Mouse (Mus musculus) heart, embryonic 13.5 days (tissue): Measurements from ENCODE around the gene Tacr2. TPM values are rescaled to one million over a fixed set of nuclear protein-coding genes. Genes with fewer than 3 reads are reported as not detected.

Experiments
- ATAC-seq: fragments of 200-750 bp; cut with Nextera tagmentation; 2 replicates; pipeline ENCODE4 v1.8.0; 2017; ENCODE audit warnings: moderate TSS enrichment; ENCODE audit not compliant: insufficient number of reproducible peaks, low FRiP score, low TSS enrichment; ENCODE audit errors: extremely low read depth
- H3K27ac ChIP-seq: fragments of 300-500 bp; sonication (generic); replicated peaks from 2 replicates; pipeline ENCODE4 v1.5.1; 2015; ENCODE audit warnings: moderate library complexity, mild to moderate bottlenecking, inconsistent platforms
- H3K27me3 ChIP-seq: fragments of 300-500 bp; sonication (generic); replicated peaks from 2 replicates; pipeline ENCODE4 v1.6.1; 2015; ENCODE audit warnings: mild to moderate bottlenecking, inconsistent platforms
- H3K36me3 ChIP-seq: fragments of 300-500 bp; sonication (generic); 2 replicates; pipeline ENCODE4 v1.6.1; 2015; ENCODE audit warnings: mild to moderate bottlenecking, inconsistent platforms
- H3K4me1 ChIP-seq: fragments of 300-500 bp; sonication (generic); 2 replicates; pipeline ENCODE4 v1.6.1; 2015; ENCODE audit warnings: inconsistent platforms
- H3K4me2 ChIP-seq: fragments of 300-500 bp; sonication (generic); 2 replicates; pipeline ENCODE4 v1.6.1; 2015; ENCODE audit warnings: inconsistent platforms, mild to moderate bottlenecking, moderate library complexity
- H3K4me3 ChIP-seq: fragments of 300-500 bp; sonication (generic); 2 replicates; pipeline ENCODE4 v1.5.1; 2015; ENCODE audit warnings: moderate library complexity, mild to moderate bottlenecking, inconsistent platforms
- H3K9ac ChIP-seq: fragments of 300-500 bp; sonication (generic); 2 replicates; pipeline ENCODE4 v1.6.1; 2015; ENCODE audit warnings: inconsistent platforms, mild to moderate bottlenecking, moderate library complexity
- H3K9me3 ChIP-seq: fragments of 300-500 bp; sonication (generic); 2 replicates; pipeline ENCODE4 v1.6.1; 2016; ENCODE audit warnings: inconsistent platforms
- WGBS: fragments of 180-500 bp; shearing (Covaris S2); methylation state at CpG from one replicate; pipeline ENCODE4 v1.1.7; 2015; ENCODE audit warnings: mixed read lengths; 5-methylcytosine and 5-hydroxymethylcytosine counted together
- polyA plus RNA-seq: library from polyadenylated mRNA; unstranded; fragments of >200 nt; fragmentation: Nextera tagmentation; extraction: Ambion mirVana; gene quantifications from 2 replicates; pipeline ENCODE4 v1.2.1, GENCODE M21; 2015

The Tacr2 gene
- polyA plus RNA-seq, 1 experiment from 2014 or later: not detected

DNA sequence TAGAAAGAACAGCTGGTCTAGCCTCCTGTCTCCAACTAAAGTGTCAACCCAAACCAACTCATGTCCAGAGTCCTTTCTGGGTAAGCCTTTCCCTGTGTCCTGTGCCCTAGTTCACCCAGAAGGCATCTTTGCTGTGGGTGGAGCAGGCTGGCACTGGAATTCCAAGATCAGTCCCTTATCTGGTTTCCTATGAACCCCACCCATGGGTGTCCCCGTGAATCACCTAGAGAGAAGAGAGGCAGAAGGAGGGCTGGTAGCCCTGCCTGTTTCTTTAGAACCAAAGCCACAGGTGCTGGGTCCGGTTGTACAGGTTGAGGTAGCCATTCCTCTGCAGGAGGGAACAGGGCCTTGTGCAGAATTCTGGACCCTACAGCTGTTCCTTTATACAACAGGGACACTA lies 30.6 kb upstream of the Tacr2 start:
- Histone ChIP-seq H3K36me3 (no peaks in the 10 kb centered on the region), H3K9ac (no peak overlapping the region), H3K4me3 (no peak overlapping the region), H3K4me2 (no peak overlapping the region), H3K27ac (no peak overlapping the region), H3K27me3 (no peaks in the 10 kb centered on the region), H3K9me3 (no peaks in the 10 kb centered on the region), H3K4me1 (peaks cover 9% of the 10 kb centered on the region)
- ATAC-seq: no peak
- 63% methylated on average over 2 of the region's 2 CpGs for WGBS

DNA sequence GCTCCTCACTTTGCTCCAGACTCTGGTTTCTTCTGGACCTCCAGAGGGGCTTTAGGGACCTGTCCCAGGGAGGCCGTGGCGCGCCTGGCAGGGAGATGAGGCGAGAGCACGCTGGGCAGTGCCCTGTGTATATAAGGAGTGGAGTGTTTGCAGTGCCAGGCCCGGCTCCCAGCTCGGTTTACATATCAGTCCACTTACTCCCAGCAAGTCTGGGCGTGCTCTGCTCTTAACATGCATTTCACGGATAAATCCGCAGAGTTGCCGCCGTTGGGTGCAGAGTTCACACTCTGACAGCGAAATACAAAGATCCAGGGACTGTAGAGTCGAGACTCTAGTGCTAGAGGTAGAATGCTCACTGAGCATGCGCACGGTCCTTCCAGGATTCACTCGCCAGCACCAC lies 29.5 kb upstream of the Tacr2 start:
- Histone ChIP-seq H3K36me3 (no peaks in the 10 kb centered on the region), H3K27me3 (no peaks in the 10 kb centered on the region), H3K27ac (no peak overlapping the region), H3K9ac (no peak overlapping the region), H3K4me3 (no peak overlapping the region), H3K4me1 (0 out of 2 replicates have a peak, but pooled peaks cover 4% of the 10 kb centered on the region), H3K9me3 (no peaks in the 10 kb centered on the region), H3K4me2 (no peak overlapping the region)
- 82% methylated on average over 17 of the region's 17 CpGs for WGBS
- no peak for ATAC-seq

DNA sequence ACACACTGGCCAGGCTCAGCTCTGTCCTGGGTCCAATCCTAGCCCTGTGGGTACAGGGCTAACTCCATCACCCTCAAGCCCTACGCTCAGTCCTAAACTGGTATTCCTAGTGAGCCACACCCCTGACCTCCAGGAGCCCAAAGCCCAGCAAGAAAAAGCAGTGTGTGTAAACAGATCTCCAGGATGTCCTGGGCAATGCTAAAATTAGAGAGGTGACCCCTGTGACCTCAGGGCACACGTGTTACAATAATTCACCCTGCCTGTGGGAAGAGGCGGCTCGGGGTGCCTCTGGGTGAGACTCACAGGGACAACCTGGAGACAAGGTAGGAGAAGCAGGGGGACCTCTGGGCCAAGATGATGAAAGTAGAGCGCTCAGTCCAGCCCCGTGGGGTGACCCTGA lies 28.0 kb upstream of the Tacr2 start:
- Histone ChIP-seq H3K9me3 (no peaks in the 10 kb centered on the region), H3K27me3 (peaks cover 10% of the 10 kb centered on the region), H3K27ac (no peak overlapping the region), H3K36me3 (no peaks in the 10 kb centered on the region), H3K9ac (no peak overlapping the region), H3K4me2 (no peak overlapping the region), H3K4me1 (0 out of 2 replicates have a peak, but pooled peaks cover 4% of the 10 kb centered on the region), H3K4me3 (no peak overlapping the region)
- ATAC-seq: no peak
- 55% methylated on average over 6 of the region's 6 CpGs for WGBS

DNA sequence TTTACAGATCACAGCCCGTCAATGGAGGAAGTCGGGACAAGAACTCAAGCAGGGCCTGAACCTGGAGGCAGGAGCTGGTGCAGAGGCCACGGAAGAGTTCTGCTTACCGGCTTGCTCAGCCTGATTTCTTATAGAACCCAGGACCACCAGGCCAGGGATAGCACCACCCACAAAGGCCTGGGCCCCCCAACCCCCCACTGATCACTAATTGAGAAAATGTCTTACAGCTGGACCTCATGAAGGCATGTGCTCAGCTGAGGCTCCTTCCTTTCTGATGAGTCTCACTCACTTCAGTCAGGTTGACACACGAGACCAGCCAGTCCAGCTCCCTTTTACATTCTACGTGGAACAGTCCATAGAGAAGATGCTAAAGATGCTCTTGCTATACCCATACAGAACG lies 26.4 kb upstream of the Tacr2 start:
- H3K4me1 ChIP-seq: peaks cover 9% of the 10 kb centered on the region; the same call in 1 of the 2 replicates
- H3K4me2 ChIP-seq: no peak overlapping the region
- no peaks in the 10 kb centered on the region for H3K9me3 ChIP-seq
- H3K9ac ChIP-seq: no peak overlapping the region
- no peak for ATAC-seq
- no peak overlapping the region for H3K27ac ChIP-seq
- no peaks in the 10 kb centered on the region for H3K36me3 ChIP-seq
- peaks cover 15% of the 10 kb centered on the region for H3K27me3 ChIP-seq
- no peak overlapping the region for H3K4me3 ChIP-seq
- WGBS: 73% methylated on average over 7 of the region's 7 CpGs

DNA sequence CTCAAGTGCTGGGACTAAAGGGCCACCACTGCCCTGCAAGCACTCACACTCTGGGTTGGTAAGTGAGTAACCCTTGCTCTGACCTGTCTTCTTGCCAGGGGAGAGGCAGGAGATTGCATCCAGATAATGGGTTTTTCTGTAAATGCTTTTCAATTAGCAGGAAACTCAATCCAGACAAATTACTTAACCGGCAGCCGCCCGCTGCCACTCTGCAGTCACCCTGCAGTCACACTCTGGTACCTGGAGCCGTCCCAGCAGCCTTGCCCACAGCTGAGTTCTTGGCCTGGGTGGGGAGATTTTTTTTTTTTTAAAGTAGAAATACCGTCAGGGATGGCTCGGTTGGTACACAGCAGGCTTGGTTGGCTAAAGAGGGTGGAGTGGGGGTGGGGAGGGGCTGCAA lies 24.1 kb upstream of the Tacr2 start:
- H3K27ac ChIP-seq: no peak overlapping the region
- no peak overlapping the region for H3K4me3 ChIP-seq
- H3K36me3 ChIP-seq: no peaks in the 10 kb centered on the region
- peaks cover 15% of the 10 kb centered on the region; the same call in 1 of the 2 replicates for H3K4me1 ChIP-seq
- H3K9ac ChIP-seq: no peak overlapping the region
- no peaks in the 10 kb centered on the region for H3K9me3 ChIP-seq
- H3K27me3 ChIP-seq: peaks cover 29% of the 10 kb centered on the region
- no peak for ATAC-seq
- H3K4me2 ChIP-seq: no peak overlapping the region
- 73% methylated on average over 6 of the region's 6 CpGs for WGBS

DNA sequence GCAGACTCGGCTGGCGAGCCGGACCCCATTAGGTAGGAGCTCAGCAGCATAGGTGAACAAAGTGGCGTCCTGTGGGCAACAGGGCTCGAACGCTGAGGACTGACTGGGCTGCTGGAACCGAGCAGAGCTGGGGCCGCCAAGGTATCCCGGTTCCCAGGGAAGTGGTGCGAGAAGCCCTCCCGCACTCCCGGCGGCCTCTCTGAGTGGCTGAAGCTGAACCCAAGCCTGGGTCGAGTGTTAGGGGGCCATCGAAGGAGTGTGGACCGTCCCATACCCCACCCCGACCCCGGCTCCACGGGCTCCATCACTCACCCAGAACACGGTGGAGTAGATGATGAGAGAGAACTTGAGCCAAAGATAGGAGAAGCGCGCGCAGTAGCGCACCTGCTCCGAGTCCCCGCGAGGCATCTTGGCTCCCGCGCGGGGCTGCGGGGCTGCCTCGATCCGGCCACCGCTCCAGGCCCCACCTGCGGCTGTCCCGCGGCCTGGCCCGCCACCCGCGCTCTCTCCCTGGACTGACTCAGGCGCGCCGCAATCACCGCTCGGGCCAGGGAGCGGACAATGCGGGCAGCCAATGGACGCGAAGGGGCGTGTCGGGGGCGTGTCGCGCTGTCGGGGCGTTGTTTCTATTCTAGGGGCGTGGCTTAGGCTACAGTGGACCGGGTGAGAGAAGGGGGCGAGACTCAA lies 21.4 kb upstream of the Tacr2 start, which contains the start of gene Tspan15:
Gene Tspan15, minus strand, starts transcription at position 544 of the 687 bp plus-strand sequence.
- Histone ChIP-seq H3K9me3 (no peaks in the 10 kb centered on the region), H3K4me3 (peak within 1 kb of the TSS; percentile 56), H3K4me2 (peak within 1 kb of the TSS; percentile 78), H3K27me3 (peaks cover 35% of the 10 kb centered on the region), H3K27ac (0 out of 2 replicates have a peak within 1 kb of the TSS, but pooled peaks have one; percentile 8), H3K36me3 (no peaks in the 10 kb centered on the region), H3K4me1 (peaks cover 11% of the 10 kb centered on the region; the same call in 1 of the 2 replicates), H3K9ac (peak within 1 kb of the TSS; percentile 74)
- ATAC-seq: peak; percentile 87
- WGBS: 1% methylated on average over 59 of the region's 59 CpGs

DNA sequence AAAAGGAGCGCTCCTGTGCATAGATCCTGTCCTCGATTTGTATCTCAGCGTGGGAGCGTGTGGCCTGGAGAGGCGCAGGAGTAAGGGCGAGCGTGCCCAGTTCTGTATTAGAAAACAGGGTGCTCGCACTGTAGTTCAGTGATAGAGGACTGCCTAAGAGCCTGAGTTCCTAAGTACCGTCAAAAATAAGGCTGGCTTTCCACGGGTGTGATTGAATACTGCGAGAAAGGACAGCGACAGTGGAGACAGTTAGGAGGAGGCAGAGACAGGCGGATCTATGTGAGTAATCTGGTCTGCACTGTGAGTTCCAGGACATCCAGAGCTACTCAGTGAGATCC lies 20.9 kb upstream of the Tacr2 start:
- peaks cover 35% of the 10 kb centered on the region for H3K27me3 ChIP-seq
- 0 out of 2 replicates have a peak overlapping the region, but pooled peaks have one; percentile 8 for H3K27ac ChIP-seq
- H3K4me2 ChIP-seq: peak overlapping the region; percentile 78
- peaks cover 11% of the 10 kb centered on the region; the same call in 1 of the 2 replicates for H3K4me1 ChIP-seq
- WGBS: 2% methylated on average over 13 of the region's 13 CpGs
- peak overlapping the region; percentile 74 for H3K9ac ChIP-seq
- H3K4me3 ChIP-seq: peak overlapping the region; percentile 56
- no peaks in the 10 kb centered on the region for H3K9me3 ChIP-seq
- no peak for ATAC-seq
- H3K36me3 ChIP-seq: no peaks in the 10 kb centered on the region

DNA sequence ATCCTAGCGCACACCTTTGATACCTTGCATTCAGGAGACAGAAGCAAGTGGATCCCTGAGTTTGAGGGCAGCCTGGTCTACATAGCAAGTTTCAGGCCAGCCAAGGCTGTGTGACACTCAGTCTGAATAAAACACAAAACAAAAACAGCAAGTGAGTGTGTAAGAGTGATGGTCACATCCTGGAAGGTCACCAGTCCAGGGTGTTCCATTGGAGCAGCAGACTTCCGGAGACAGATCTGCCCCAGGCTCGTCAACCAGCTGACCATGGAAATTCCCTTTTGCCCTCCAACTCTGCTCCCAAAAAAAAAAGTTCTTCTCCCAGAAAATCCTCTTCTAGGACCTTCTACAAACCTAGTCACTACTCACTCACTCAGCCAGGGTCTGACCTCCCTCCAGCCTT lies 20.4 kb upstream of the Tacr2 start:
- Histone ChIP-seq H3K4me1 (peaks cover 11% of the 10 kb centered on the region; the same call in 1 of the 2 replicates), H3K36me3 (no peaks in the 10 kb centered on the region), H3K9ac (no peak overlapping the region), H3K27me3 (peaks cover 35% of the 10 kb centered on the region), H3K4me2 (no peak overlapping the region), H3K4me3 (no peak overlapping the region), H3K9me3 (no peaks in the 10 kb centered on the region), H3K27ac (no peak overlapping the region)
- no peak for ATAC-seq
- WGBS: 77% methylated on average over 3 of the region's 3 CpGs

DNA sequence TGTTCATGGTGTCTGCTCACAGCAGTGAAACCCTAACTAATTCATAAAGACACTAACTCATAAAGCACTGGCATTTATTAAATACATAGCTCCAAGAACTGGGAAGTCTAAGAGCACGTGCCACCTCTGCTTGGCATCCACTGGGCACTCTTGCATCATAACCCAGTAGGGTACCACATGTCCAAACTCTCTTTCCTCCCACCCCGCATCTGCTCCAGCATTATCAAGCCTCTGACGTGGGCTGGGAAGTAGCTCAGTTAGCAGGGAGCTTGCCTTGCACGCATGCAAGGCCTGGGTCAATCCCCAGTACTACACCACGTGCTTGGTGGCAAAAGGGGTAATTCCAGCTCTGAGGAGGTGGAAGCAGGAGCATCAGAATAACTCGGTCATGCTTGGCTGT lies 16.1 kb upstream of the Tacr2 start:
- Histone ChIP-seq H3K27ac (no peak overlapping the region), H3K4me3 (no peak overlapping the region), H3K4me2 (no peak overlapping the region), H3K9ac (no peak overlapping the region), H3K36me3 (no peaks in the 10 kb centered on the region), H3K4me1 (peaks cover 7% of the 10 kb centered on the region; the same call in 1 of the 2 replicates), H3K9me3 (no peaks in the 10 kb centered on the region), H3K27me3 (peaks cover 19% of the 10 kb centered on the region)
- WGBS: 75% methylated on average over 6 of the region's 6 CpGs
- ATAC-seq: no peak

DNA sequence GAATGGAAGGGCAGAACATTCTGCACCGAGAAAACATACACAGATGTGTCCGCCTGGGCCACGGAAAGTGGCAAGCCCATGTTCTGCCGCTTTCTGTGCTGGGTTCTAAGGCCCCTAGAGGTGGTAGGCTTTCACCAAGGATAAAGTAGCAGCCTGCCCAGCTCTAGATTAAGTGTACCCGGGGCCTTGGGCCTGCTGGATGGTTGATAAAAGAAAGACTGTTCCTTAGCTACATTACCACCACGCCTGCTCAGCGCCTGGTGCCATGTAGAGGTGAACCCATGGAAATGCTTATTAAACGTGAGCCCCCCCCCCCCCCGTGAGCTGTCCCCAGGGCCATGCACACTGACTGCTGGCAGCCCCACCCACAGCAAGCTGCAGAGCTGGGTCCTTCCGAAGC lies 15.0 kb upstream of the Tacr2 start:
- H3K27ac ChIP-seq: no peak overlapping the region
- no peaks in the 10 kb centered on the region for H3K36me3 ChIP-seq
- ATAC-seq: no peak
- peaks cover 19% of the 10 kb centered on the region for H3K27me3 ChIP-seq
- H3K9me3 ChIP-seq: no peaks in the 10 kb centered on the region
- H3K4me1 ChIP-seq: no peaks in the 10 kb centered on the region
- H3K9ac ChIP-seq: no peak overlapping the region
- H3K4me2 ChIP-seq: no peak overlapping the region
- H3K4me3 ChIP-seq: no peak overlapping the region
- WGBS: 66% methylated on average over 10 of the region's 10 CpGs

DNA sequence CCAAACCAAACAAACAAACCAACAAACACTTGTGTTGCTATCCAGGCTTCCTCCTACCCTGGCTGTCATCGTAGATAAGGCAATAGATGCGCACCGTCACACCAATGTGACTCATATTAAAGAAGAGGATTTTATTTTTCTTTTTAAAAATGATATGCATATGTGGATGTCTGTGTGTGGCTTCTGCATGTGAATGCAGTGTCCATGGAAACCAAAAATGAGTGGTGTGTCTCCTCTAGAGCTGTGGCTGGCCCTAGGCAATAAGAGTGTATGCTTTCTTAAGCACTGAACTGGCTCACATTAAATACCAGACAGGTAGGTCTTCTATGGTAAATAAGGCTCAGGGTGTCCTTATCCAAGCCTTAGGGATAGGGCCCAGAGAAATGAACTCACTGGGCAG lies 13.6 kb upstream of the Tacr2 start:
- 0 out of 2 replicates have a peak, but pooled peaks cover under 1% of the 10 kb centered on the region for H3K9me3 ChIP-seq
- no peaks in the 10 kb centered on the region for H3K36me3 ChIP-seq
- no peak overlapping the region for H3K4me3 ChIP-seq
- H3K4me2 ChIP-seq: no peak overlapping the region
- 86% methylated on average over 3 of the region's 3 CpGs for WGBS
- no peaks in the 10 kb centered on the region for H3K4me1 ChIP-seq
- no peak overlapping the region for H3K27ac ChIP-seq
- peaks cover 15% of the 10 kb centered on the region for H3K27me3 ChIP-seq
- no peak overlapping the region for H3K9ac ChIP-seq
- no peak for ATAC-seq

DNA sequence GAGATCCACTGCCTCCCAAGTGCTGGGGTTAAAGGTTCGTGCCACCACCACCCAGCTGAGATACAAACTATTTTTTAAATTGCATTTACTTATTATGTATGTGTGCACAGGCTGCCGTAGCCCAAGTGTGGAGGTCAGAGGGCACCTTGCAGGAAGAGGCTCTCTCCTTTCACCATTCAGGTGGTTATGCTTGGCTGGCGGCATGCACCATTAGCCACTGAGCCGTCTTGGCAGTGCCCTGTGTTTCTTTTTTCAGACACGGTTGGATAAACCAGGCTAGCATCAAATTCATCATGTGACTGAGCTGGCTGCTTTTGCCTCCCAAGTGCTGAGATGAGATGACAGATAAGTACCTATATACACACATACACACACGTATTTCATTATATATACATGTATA lies 13.0 kb upstream of the Tacr2 start:
- 63% methylated on average over 6 of the region's 6 CpGs for WGBS
- ATAC-seq: no peak
- Histone ChIP-seq H3K36me3 (no peaks in the 10 kb centered on the region), H3K27me3 (peaks cover 15% of the 10 kb centered on the region), H3K9ac (no peak overlapping the region), H3K4me1 (no peaks in the 10 kb centered on the region), H3K9me3 (peaks cover 6% of the 10 kb centered on the region; the same call in 1 of the 2 replicates), H3K4me2 (no peak overlapping the region), H3K27ac (no peak overlapping the region), H3K4me3 (no peak overlapping the region)
